Mouse (Mus musculus): ENCODE results near the gene Fgfr2.

GRCm38 (mm10) chr7:132574646-132575045, 548.5 kb downstream of the Fgfr2 start:
- no peak for TF ChIP-seq CTCF (IDR thresholded peaks at IDR 0.05; ENCODE audit: control insufficient read depth, insufficient read depth, insufficient replicate concordance, low read depth, low read length)
- no peak for TF ChIP-seq POLR2A (IDR thresholded peaks at IDR 0.05; ENCODE audit: control insufficient read depth, low read depth, low read length)
